Mouse (Mus musculus): ENCODE measurements at regions not wholly inside any gene's neighbourhood (a gene's known extent, or its start where the extent isn't known, plus 50 kb on each side); places are given as distances from the start of the nearest gene placed in this dataset.

DNA sequence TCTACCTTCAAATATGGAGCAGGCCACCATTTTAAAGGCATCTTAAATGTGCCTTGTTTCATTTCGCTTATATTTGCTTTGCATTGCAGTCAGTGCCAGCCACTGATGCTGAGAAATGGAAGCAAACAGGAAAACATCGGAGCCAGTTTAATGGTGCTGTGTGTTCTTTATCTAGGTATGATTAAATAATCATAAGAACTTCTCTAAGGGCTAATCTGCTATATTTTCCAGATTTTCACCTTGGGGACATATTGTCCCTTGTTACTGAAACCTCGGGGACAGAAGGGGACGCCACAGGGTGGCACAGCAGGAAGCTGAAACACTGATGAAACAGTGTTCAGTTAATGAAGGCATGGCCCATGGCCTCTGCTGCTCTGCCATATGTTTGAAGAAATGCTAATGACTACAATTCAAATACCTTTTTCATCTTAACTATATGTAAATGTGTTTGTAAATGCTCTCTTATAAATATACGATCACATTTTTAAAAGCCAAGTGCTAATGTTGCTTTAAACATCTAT lies 562.6 kb downstream of the Etv1 start:
- TF ChIP-seq POLR2A (IDR thresholded peaks at IDR 0.05; ENCODE audit: borderline replicate concordance, extremely low read depth, insufficient read depth, insufficient read length) = no peak
- Histone ChIP-seq H3K9ac (ENCODE audit: low read depth, low read length, severe bottlenecking) (no peak overlapping the region), H3K27me3 (ENCODE audit: control insufficient read depth, insufficient read depth, low read length) (no peaks in the 10 kb centered on the region), H3K4me3 (replicated peaks; ENCODE audit: low read length) (no peak overlapping the region), H3K4me2 (replicated peaks; ENCODE audit: low read depth, low read length, severe bottlenecking) (no peak overlapping the region), H3K36me3 (ENCODE audit: control insufficient read depth, insufficient read depth, low read length) (no peaks in the 10 kb centered on the region), H3K9me3 (ENCODE audit: control insufficient read depth, low read length) (no peaks in the 10 kb centered on the region), H3K4me1 (ENCODE audit: control insufficient read depth, insufficient read depth, low read length) (no peaks in the 10 kb centered on the region), H3K27ac (replicated peaks; ENCODE audit: low read depth, low read length) (no peak overlapping the region)
- no peak for DNase-seq (ENCODE audit: low spot score)
- 63% methylated on average over 5 of the region's 5 CpGs for WGBS
- no peak for ATAC-seq (ENCODE audit: low FRiP score, low read depth)

DNA sequence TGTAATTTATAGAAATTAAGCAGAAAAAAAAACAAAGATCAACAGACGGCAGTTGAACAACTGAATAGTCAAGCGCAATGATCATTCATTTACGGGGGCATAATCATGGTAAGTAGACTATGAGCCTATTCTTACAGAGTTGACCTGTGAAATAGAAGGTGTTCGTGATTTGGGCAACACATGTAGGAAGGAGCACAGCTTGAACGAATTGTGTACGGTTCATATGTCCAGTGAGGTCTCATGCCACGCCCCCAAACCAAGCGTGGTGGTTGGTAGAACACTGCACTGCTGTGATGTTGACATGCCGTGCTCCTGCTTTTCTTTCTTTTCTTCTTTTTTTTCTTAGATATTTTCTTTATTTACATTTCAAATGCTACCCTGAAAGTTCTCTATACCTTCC lies 563.1 kb downstream of the Etv1 start:
- ATAC-seq (ENCODE audit: low FRiP score, low read depth) = no peak
- no peak overlapping the region for H3K9ac ChIP-seq (ENCODE audit: low read depth, low read length, severe bottlenecking)

GRCm38 (mm10) chr12:39371480-39372245 lies 592.5 kb downstream of the Etv1 start:
- Histone ChIP-seq H3K36me3 (ENCODE audit: control insufficient read depth, insufficient read depth, low read length) (no peaks in the 10 kb centered on the region), H3K27me3 (ENCODE audit: control insufficient read depth, insufficient read depth, low read length) (no peaks in the 10 kb centered on the region), H3K27ac (replicated peaks; ENCODE audit: low read depth, low read length) (no peak overlapping the region), H3K4me1 (ENCODE audit: control insufficient read depth, insufficient read depth, low read length) (no peaks in the 10 kb centered on the region), H3K9me3 (ENCODE audit: control insufficient read depth, low read length) (no peaks in the 10 kb centered on the region), H3K4me3 (replicated peaks; ENCODE audit: low read length) (no peak overlapping the region), H3K4me2 (replicated peaks; ENCODE audit: low read depth, low read length, severe bottlenecking) (no peak overlapping the region), H3K9ac (ENCODE audit: low read depth, low read length, severe bottlenecking) (no peak overlapping the region)
- no peak for DNase-seq (ENCODE audit: low spot score)
- ATAC-seq (ENCODE audit: low FRiP score, low read depth) = no peak
- no peak for TF ChIP-seq POLR2A (IDR thresholded peaks at IDR 0.05; ENCODE audit: borderline replicate concordance, extremely low read depth, insufficient read depth, insufficient read length)

More for the DNA sequence above, 563.1 kb downstream of the Etv1 start:
- Histone ChIP-seq H3K4me2 (replicated peaks; ENCODE audit: low read depth, low read length, severe bottlenecking) (no peak overlapping the region), H3K27ac (replicated peaks; ENCODE audit: low read depth, low read length) (no peak overlapping the region), H3K36me3 (ENCODE audit: control insufficient read depth, insufficient read depth, low read length) (no peaks in the 10 kb centered on the region), H3K27me3 (ENCODE audit: control insufficient read depth, insufficient read depth, low read length) (no peaks in the 10 kb centered on the region), H3K9me3 (ENCODE audit: control insufficient read depth, low read length) (no peaks in the 10 kb centered on the region), H3K4me1 (ENCODE audit: control insufficient read depth, insufficient read depth, low read length) (no peaks in the 10 kb centered on the region), H3K4me3 (replicated peaks; ENCODE audit: low read length) (no peak overlapping the region)
- no peak for DNase-seq (ENCODE audit: low spot score)
- 71% methylated on average over 9 of the region's 9 CpGs for WGBS
- TF ChIP-seq POLR2A (IDR thresholded peaks at IDR 0.05; ENCODE audit: borderline replicate concordance, extremely low read depth, insufficient read depth, insufficient read length) = no peak

- H3K4me3 ChIP-seq (replicated peaks; ENCODE audit: low read length) = no peak overlapping the region
- WGBS = 91% methylated on average over 1 of the region's 1 CpGs
Observed at GRCm38 (mm10) chr12:39373721-39374120, 594.5 kb downstream of the Etv1 start.

More at GRCm38 (mm10) chr12:39373721-39374120, 594.5 kb downstream of the Etv1 start:
- Histone ChIP-seq H3K4me2 (replicated peaks; ENCODE audit: low read depth, low read length, severe bottlenecking) (no peak overlapping the region), H3K9me3 (ENCODE audit: control insufficient read depth, low read length) (no peaks in the 10 kb centered on the region), H3K36me3 (ENCODE audit: control insufficient read depth, insufficient read depth, low read length) (no peaks in the 10 kb centered on the region), H3K9ac (ENCODE audit: low read depth, low read length, severe bottlenecking) (no peak overlapping the region), H3K27me3 (ENCODE audit: control insufficient read depth, insufficient read depth, low read length) (no peaks in the 10 kb centered on the region), H3K27ac (replicated peaks; ENCODE audit: low read depth, low read length) (no peak overlapping the region), H3K4me1 (ENCODE audit: control insufficient read depth, insufficient read depth, low read length) (no peaks in the 10 kb centered on the region)
- ATAC-seq (ENCODE audit: low FRiP score, low read depth) (no peak), DNase-seq (ENCODE audit: low spot score) (no peak)
- TF ChIP-seq POLR2A (IDR thresholded peaks at IDR 0.05; ENCODE audit: borderline replicate concordance, extremely low read depth, insufficient read depth, insufficient read length) = no peak

Measured in limb, embryonic 14.5 days (tissue).